Mouse (Mus musculus) thymus, adult 2 months (tissue): ENCODE measurements around the gene Tcta.

ENCODE experiments used
- CTCF ChIP-seq: fragments of 200-500 bp; IDR thresholded peaks from 2 replicates; pipeline ENCODE4 v1.5.1; 2012; ENCODE audit warnings: mild to moderate bottlenecking, control low read depth, low read length, moderate library complexity, borderline replicate concordance; ENCODE audit not compliant: control insufficient read depth, poor library complexity, insufficient read depth; ENCODE audit errors: extremely low read depth
- POLR2A ChIP-seq: fragments of 200-500 bp; IDR thresholded peaks from 2 replicates; pipeline ENCODE4 v1.6.1; 2012; ENCODE audit warnings: mild to moderate bottlenecking, low read length, control low read depth, moderate library complexity; ENCODE audit not compliant: control insufficient read depth, poor library complexity, insufficient read depth; ENCODE audit errors: extremely low read depth

- TF ChIP-seq CTCF (no peak), POLR2A (no peak)
Observed at GRCm38 (mm10) chr9:108264191-108264921, 41.6 kb downstream of the Tcta start.
